Mouse (Mus musculus) pancreas, adult 10 weeks (tissue): ENCODE data around the gene Slc38a6. TPM values are rescaled to one million over a fixed set of nuclear protein-coding genes. Genes with fewer than 3 reads are reported as not detected.

Experiments
- polyA plus RNA-seq: library from polyadenylated mRNA; stranded (reverse); fragments of 350-450 nt; fragmentation: Illumina TruSeq; extraction: RNeasy Lipid Tissue Mini Kit (QIAGEN cat#74804); gene quantifications from one replicate; pipeline ENCODE4 v1.2.3, GENCODE M21; 2015; ENCODE audit warnings: low read depth, low replicate concordance; ENCODE audit not compliant: insufficient read depth

Gene Slc38a6
- polyA plus RNA-seq, result 4.9 TPM

GRCm38 (mm10) chr12:73286287-73287092, at the start of gene Slc38a6, which contains the start of gene Trmt5:
Slc38a6 (plus strand) TSS chr12:73286779.
Trmt5 (minus strand) TSS chr12:73286710.

Other genes starting within 250 kb of the Slc38a6 start
- gene Six1, start 232.9 kb upstream of the Slc38a6 start, polyA plus RNA-seq, result not detected
- 1.2 TPM for gene Six4, start 173.3 kb upstream of the Slc38a6 start, polyA plus RNA-seq
- 6.3 TPM for gene Mnat1, start 163.1 kb upstream of the Slc38a6 start, polyA plus RNA-seq
- gene Trmt5, start 69 bp upstream of the Slc38a6 start, polyA plus RNA-seq, result 4.1 TPM